Mouse (Mus musculus): ENCODE measurements around the gene Prkca.

- TF ChIP-seq POLR2A (IDR thresholded peaks at IDR 0.05; ENCODE audit: insufficient read depth, low read depth, low read length), result no peak
- no peak for TF ChIP-seq CTCF (IDR thresholded peaks at IDR 0.05; ENCODE audit: insufficient read depth, low read depth, low read length)
These were observed 172.5 kb downstream of the Prkca start for GRCm38 (mm10) chr11:108171260-108171659.

Data from olfactory bulb, adult 2 months (tissue).